Mouse (Mus musculus): ENCODE measurements around the gene Gstt4. TPM values are rescaled to one million over a fixed set of nuclear protein-coding genes. Genes with fewer than 3 reads are reported as not detected.
"Not testable (repeated sequence)": the region's sequence is repeated elsewhere in the genome, so short reads cannot be mapped to it uniquely, and the experiment has no call there.

Gene Gstt4
- polyA plus RNA-seq, 2 experiments from 2014 or later = not detected

DNA sequence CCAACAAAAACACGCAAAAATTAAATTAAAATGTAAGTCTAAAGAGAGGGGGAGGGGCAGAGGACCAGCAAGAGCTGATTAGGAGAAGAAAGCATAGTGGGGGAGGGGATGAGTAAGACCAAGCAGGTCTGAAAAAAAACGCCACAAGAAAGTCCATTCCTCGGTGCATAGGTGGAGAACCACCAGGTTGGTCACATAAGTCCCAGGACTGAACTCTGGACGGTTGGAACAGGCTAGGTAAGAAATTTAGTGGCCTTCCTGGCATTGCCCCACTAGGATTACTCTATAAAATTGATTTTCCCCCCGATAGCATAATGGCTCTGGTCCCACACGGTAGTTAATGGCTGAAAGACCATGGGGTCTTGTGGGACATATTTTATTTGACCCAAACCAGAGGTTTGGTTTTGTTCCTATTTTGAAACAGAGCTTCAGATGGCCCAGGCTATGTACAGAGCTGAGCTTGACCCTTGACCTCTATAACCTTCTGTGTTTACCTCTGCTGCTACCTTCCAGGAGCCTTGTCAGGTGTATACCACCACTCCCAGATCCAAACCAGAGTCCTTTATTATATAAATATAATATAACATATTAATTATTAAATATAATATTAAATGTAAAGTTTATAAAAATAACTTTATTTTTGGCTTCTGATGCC, 33.1 kb downstream of the Gstt4 start:
- ATAC-seq = no peak

DNA sequence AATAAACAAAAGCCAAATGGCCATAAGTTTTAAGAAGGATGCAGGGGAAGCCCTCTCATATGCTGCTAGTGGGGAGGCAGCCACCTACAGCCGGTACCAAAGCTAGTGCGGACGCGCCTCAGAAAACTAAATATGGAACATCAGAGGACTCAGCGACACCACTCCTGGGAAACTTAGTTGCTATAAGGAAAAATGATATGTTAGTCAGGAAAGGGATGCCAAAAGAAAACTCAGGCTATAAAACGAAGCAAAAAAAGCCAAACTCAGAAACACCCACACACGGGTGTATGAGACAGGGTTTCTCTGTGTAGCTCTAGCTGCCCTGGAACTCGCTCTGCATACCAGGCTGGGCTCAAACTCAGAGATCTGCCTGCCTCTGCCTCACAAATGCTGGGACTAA, 34.1 kb downstream of the Gstt4 start:
- ATAC-seq = no peak

DNA sequence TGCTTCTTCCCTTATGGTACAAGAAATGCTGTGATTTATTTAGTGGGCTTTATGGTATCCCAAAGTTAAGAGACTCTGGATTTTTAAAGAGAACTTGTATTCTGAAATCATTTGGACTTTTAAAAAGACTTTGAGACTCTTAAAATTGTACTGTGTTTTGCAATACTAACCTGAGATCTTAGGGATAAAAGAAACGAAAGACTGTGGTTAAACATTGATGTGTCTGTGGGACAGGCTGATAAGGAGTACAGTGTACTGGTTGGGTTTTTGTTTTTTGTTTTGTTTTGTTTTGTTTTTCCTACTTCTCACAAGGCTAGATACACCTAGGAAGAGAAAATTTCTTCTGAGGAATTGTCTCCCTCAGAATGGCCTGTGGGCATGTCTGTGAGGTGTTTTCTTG, 36.9 kb downstream of the Gstt4 start:
- no peak for ATAC-seq

DNA sequence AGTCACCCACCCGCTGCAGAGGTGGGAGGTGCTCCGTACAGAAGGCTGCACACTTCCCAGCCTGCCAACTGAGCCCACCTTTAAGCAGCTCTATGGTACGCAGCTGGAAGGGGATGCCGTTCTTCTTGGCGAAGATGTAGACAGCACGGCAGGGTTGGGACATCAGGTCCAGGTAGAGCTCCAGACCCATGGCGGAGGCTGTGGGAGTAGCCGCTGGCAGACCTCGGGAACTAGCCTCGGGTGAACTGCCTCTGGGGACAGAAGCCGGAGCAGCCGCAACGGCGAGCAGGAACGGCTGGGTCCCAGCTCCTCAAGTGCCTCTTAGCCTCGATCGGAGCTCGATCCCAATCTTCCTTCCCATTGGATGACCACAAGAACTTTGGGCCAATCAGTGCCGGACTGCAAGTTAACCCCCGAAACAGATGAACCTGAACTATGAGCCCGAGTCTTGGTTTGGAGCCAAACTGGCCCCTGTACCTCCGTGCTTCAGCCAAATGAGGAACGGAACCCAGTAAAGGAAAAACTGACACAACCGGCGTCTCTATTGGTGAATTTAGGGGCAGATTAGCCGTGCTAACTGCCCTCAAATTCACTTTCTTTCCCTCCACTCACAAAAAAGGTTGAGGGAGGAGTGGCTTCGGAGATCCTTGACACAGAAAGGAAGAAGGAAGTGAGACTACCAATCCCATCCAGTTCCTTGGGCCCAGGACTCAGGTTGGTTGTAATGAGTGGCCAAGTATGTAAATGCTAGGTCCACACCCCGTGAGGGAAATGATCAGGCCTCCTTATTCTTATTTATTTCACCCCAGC, 41.4 kb downstream of the Gstt4 start, which contains the start of the genes Gm20441 and Gstt3:
Gene Gm20441, minus strand, starts transcription at position 186 of the 810 bp plus-strand sequence.
Gene Gstt3, minus strand, starts transcription at position 646 of the 810 bp plus-strand sequence.
- peak; percentile 74 for ATAC-seq

DNA sequence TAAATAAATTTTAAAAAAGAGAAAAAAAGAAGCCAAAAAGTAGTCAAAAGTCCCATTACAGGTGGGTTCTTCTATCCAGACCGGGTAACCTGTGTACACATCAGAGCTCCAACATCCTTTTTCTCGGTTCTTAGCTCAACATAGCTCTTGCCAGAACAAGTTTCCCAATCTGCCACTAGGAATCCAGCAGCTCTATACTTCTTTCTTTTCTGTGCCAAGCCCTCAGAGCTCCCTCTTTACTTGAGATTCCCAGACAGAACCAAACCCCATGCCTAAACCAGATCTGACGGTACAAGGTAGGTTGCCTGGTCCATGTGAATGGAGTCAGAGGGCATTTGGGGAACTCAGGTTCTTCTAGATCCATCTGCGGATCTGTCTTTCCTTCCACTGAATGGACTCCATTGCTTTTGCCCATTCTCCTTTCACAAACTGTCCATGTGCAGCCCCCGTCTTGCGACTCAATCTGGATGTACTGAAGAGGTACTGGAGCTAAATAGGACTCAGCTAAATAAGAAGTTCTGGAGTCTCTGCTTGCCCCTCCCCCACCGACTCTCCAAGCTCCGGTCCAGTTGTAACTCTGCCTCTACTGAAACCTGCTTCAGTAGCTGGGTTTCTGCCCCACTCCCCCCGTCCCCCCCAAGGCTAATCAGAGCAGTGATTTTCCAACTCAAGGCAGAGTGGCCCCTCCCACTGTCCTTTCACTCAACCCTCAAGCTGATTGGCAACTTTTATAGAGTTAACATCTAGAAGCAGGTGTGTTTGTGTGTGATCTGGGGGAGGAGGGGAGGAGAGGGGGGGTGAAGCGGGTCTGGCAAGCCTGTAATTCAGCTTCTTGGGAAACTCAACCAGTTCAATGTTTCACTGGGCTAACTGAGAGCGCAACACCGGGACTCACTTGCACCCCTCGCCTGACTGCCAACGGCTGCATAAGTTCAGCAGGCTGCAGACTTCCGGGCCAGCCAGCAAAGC, 42.9 kb downstream of the Gstt4 start:
- ATAC-seq = no peak

DNA sequence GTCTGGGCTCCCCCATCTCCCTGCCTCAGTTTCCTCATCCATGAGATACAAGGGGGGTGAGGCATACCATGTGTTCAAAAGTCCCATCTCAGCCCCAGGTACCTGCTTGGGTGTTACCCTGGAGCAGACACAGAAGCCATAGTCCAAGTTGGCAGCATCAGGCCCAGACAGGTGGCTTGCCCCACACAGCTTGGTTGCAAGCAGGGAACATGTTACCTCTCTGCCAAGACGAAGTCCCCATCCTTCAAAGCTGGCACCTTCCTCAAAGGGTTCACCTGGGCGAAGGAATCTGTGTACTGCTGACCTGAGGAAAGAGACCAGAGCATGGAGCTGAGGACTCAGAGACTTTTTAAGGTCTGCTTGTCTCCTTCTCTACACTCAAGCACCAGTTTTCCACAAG, 44.5 kb downstream of the Gstt4 start:
- no peak for ATAC-seq

DNA sequence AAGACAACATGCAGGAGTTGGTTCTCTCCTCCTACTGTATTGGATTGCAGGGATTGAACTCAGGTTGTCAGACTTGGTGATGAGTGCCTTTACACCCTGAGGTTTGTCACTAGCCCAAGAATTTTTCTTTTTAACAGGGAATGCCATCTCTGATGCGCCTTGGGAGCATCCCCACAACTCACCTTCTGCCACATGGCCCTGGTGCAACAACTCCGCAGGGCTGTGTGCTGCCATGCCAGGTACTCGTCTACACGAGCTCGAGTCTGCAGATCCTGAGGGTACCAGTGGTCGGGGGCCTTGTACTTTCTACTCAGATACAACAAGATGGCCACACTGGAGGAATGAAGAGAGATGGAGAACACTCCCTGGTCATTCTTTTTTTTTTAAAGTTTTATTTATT, 45.8 kb downstream of the Gstt4 start:
- no peak for ATAC-seq

DNA sequence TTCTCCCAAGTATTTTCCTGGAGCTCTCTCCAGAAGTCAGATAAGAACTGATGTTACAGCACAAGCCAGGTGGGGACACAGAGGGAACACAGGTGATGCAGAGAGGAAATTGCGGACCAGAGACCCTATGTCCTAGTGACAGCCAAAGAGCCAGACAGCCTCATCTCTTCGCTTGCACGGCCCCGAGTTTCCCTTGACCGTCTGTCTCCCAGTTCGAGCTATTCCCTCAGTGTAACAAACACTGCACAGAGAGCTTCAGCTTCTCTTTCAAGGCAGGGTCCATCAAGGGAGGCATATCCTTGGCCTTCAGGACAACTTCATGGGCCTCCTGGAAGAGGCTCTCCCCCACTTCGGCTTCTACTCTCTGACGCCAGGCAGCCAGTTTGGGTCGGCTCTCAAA, 47.8 kb downstream of the Gstt4 start:
- ATAC-seq = no peak

DNA sequence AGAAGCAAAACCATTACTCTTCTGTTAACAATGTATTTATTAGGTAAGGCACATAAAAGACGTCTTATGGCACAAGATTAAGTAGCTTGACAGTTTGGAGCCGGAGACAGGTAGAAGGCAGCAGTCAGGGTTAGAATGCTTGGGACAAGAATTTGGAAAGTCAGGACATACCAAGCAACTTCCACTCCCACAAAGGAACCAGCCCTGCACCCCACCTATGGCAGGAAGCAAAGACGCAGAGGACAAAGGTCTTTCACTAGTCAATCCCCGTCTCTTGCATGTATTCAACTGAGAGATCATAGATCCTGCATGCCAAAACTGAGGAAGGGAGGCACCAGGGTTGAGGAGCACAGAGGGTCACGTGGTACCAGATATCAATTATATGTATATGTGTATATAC, 48.2 kb downstream of the Gstt4 start:
- no peak for ATAC-seq

DNA sequence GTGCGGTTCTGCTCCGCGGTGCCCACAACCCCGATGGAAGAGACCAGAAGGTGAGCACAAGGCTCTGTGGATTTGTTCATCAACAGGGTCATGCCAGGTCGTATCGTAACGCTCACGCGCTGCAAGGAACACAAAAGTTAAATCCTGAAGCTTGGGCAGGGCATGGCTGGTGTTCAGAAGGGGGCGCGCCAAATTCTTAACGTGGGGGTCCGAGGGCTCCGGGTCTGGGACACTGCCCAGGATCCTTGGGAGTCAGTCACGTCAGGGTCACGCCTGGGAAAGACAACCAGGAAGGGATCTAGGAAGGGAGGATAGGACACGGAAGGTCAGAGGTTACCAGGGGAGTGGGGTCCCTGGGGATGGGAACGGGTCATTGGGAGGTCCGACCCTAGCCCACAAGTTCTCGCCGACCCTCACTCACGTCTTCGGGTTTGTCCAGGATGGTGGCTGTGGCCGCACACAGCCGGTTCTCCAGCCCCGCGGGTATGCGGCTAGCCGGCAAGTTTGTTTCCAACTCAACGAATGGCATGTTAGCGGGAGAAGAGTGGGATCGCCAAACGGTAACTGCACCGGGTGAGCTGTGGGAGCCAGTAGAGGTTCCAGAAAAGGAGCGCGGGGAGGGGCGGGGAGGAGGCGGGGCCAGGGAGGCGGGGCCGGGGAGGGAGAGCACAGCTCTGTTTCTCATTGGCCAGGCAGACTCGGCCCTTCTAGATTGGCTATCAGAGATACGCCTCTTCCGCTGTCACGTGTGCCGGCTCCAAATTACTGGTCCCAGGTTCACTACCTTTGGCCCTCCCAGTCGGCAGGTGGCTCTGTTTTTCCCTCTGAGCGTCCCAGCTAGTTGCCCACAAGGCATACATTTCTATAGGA, 49.3 kb downstream of the Gstt4 start, which contains the start of gene Ddt:
Gene Ddt, minus strand, starts transcription at position 620 of the 870 bp plus-strand sequence.
- ATAC-seq = peak; percentile 100

DNA sequence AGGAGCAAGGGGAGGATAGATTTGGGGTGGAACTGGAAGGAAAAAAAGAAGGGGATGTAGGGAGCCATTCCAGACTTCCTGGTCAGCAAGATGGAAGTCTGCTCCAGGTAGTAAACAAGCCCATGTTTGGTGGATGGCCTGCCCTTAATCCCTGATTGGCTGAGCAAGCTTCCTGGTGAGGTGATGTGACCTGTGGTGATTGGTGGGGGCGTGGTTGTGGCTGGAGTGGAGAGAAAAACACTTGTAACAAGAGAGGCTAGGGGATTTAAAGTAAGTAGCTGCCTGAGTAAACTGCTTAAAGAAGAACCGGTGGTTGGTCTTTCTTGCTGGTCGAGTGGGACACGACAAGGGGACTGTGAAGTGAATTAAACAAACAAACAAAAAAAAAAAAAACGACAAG, 54.6 kb downstream of the Gstt4 start:
- not testable (repeated sequence) for ATAC-seq

DNA sequence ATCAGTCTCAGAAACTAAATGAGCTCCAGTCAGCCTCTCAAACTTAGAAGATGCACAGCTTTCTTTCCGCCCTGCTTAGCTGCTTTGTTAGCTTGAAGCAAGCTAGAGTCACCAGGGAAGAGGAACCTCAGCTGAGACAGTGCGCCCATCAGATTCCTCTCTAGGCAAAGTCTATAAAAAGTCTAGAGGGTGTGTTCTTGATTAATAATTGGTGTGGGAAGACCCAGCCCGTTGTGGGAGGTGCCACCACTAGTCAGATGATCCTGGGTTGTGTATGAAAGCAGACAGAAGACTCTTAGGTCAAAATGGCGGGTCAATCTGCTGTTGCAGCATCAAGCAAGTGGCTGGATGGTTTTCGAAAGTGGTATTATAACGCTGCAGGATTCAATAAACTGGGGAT, 55.5 kb downstream of the Gstt4 start:
- no peak for ATAC-seq

Other genes starting within 250 kb of the Gstt4 start
- gene Ggt5, start 233.2 kb downstream of the Gstt4 start, polyA plus RNA-seq (2017; shearing (Covaris generic)) = under 1 TPM; 0.27 to 0.76 TPM
- 10 to 100 TPM in 1 of 2 experiments, 1 to 10 TPM in 1; 9.2 to 19.4 TPM for gene Susd2, start 178.5 kb downstream of the Gstt4 start, polyA plus RNA-seq (2017; shearing (Covaris generic))
- gene Cabin1, start 58.2 kb downstream of the Gstt4 start, polyA plus RNA-seq (2017; shearing (Covaris generic)) = 10 to 100 TPM; 25.1 to 30.0 TPM
- gene Ddt, start 49.1 kb downstream of the Gstt4 start, polyA plus RNA-seq (2017; shearing (Covaris generic)) = 10 to 100 TPM; 73.3 to 80.4 TPM
- gene Gm20441, start 41.6 kb downstream of the Gstt4 start, polyA plus RNA-seq (2017; shearing (Covaris generic)) = not detected
- 10 to 100 TPM in 1 of 2 experiments, 1 to 10 TPM in 1; 6.4 to 16.8 TPM for gene Gstt3, start 41.1 kb downstream of the Gstt4 start, polyA plus RNA-seq (2017; shearing (Covaris generic))
- gene Gstt1, start 24.0 kb downstream of the Gstt4 start, polyA plus RNA-seq (2017; shearing (Covaris generic)) = 1 to 10 TPM in 1 of 2 experiments, not detected in 1; 1.3 TPM
- gene Gstt2, start 14.9 kb upstream of the Gstt4 start, polyA plus RNA-seq (2017; shearing (Covaris generic)) = 10 to 100 TPM; 47.5 to 54.8 TPM
- gene Mif, start 37.7 kb upstream of the Gstt4 start, polyA plus RNA-seq (2017; shearing (Covaris generic)) = 100 to 1,000 TPM; 486 to 555 TPM
- gene Derl3, start 70.9 kb upstream of the Gstt4 start, polyA plus RNA-seq (2017; shearing (Covaris generic)) = 1 to 10 TPM; 1.0 to 2.8 TPM
- gene Smarcb1, start 99.1 kb upstream of the Gstt4 start, polyA plus RNA-seq (2017; shearing (Covaris generic)) = 100 to 1,000 TPM in 1 of 2 experiments, 10 to 100 TPM in 1; 98.5 to 160 TPM
- 10 to 100 TPM; 15.3 to 18.3 TPM for gene Chchd10, start 110.6 kb upstream of the Gstt4 start, polyA plus RNA-seq (2017; shearing (Covaris generic))
- 10 to 100 TPM in 1 of 2 experiments, 1 to 10 TPM in 1; 6.1 to 11.8 TPM for gene Mmp11, start 114.0 kb upstream of the Gstt4 start, polyA plus RNA-seq (2017; shearing (Covaris generic))
- gene Gm867, start 118.1 kb upstream of the Gstt4 start, polyA plus RNA-seq (2017; shearing (Covaris generic)) = under 1 TPM in 1 of 2 experiments, not detected in 1; 0.27 TPM
- 1 to 10 TPM; 1.3 to 2.1 TPM for gene Vpreb3, start 120.5 kb upstream of the Gstt4 start, polyA plus RNA-seq (2017; shearing (Covaris generic))
- 1 to 10 TPM in 1 of 2 experiments, under 1 TPM in 1; 0.55 to 1.1 TPM for gene Gm5134, start 132.0 kb upstream of the Gstt4 start, polyA plus RNA-seq (2017; shearing (Covaris generic))
- gene Zfp280b, start 210.1 kb upstream of the Gstt4 start, polyA plus RNA-seq (2017; shearing (Covaris generic)) = 1 to 10 TPM; 9.6 to 9.7 TPM

All from CD4-positive, CD25-positive, alpha-beta regulatory T cell, adult 4 months (primary cell).